ENCODE assay signal across 3 mouse cellular contexts in genomic region chr3:56763896-56764295, GRCm38 (mm10).
"Had no signal": no experiment of that assay in that cellular context is flagged by ENCODE, and none has a peak within 500 bp of the region (broad histone marks: within the 10 kb centered on the region; RNA-seq: fewer than 3 reads in every experiment).

No protein-coding gene starts in this region.

- ATAC-seq: liver, embryonic 12.5 days had no signal

- DNase-seq: kidney, postnatal 10 days; lung, postnatal 14 days had no signal
